Mouse (Mus musculus): Measurements from ENCODE around the gene Ephb2.

- TF ChIP-seq CTCF (conservative IDR thresholded peaks at IDR 0.05 in 1 of 2, IDR thresholded peaks at IDR 0.05 in 1 of 2; ENCODE audit: low read depth in 2 of 2, low read length in 2 of 2): no peak
- TF ChIP-seq POLR2A (IDR thresholded peaks at IDR 0.05; ENCODE audit: low read depth, low read length): no peak
- TF ChIP-seq ETS1 (conservative IDR thresholded peaks at IDR 0.05; ENCODE audit: low read depth, low read length): no peak
- no peak for TF ChIP-seq ZKSCAN1 (IDR thresholded peaks at IDR 0.05; ENCODE audit: borderline replicate concordance, low read depth, low read length)
- no peak for TF ChIP-seq EP300 (IDR thresholded peaks at IDR 0.05; ENCODE audit: low read length)
- no peak for TF ChIP-seq CHD2 (IDR thresholded peaks at IDR 0.05; ENCODE audit: low read length)
- no peak for TF ChIP-seq MAX (IDR thresholded peaks at IDR 0.05; ENCODE audit: low read length)
- TF ChIP-seq RAD21 (IDR thresholded peaks at IDR 0.05; ENCODE audit: low read depth, low read length): no peak
- no peak for TF ChIP-seq TBP (conservative IDR thresholded peaks at IDR 0.05; ENCODE audit: low read depth, low read length)
- no peak for TF ChIP-seq CHD1 (IDR thresholded peaks at IDR 0.05; ENCODE audit: low read depth, low read length)
These were observed 177.9 kb downstream of the Ephb2 start for GRCm38 (mm10) chr4:136657914-136658313.
